Mouse (Mus musculus): Measurements from ENCODE around the gene Catsper2.

- TF ChIP-seq CTCF (IDR thresholded peaks at IDR 0.05; ENCODE audit: control insufficient read depth, insufficient read depth, insufficient read length): no peak
- no peak for TF ChIP-seq USF1 (IDR thresholded peaks at IDR 0.05; ENCODE audit: low read depth)
- TF ChIP-seq MAX (IDR thresholded peaks at IDR 0.05): no peak
Measured at GRCm38 (mm10) chr2:121353156-121353555, 60.4 kb downstream of the Catsper2 start.

Measured in C2C12 (cell line).